Comparison of ENCODE assay signal across 21 mouse cellular contexts in the genomic region with DNA sequence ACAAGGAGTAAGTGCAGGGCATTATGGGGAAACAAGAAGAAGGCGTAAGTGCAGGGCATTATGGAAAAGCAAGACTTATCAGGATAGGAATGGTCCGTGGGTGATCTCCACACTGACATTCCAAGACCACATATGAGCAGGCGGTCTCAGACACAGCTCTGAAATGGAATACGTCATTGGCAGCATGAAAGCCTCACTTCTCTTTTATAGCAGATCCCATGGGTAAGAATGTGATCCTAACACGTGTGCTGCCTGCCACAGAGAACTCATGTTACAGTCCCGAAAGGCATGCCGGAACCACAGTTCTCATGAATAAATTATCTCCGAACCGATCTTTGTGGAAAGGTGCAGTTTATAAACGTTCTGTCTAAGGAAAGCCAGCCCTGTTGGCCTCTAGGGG.
DNase-seq lines count a peak whose midpoint lies in the region; ATAC-seq lines count a peak whose summit lies in the region.
"Had no signal": no experiment of that assay in that cellular context is flagged by ENCODE, and none has a peak within 500 bp of the region (broad histone marks: within the 10 kb centered on the region; RNA-seq: fewer than 3 reads in every experiment).

No protein-coding gene starts in this region.

- WGBS in limb, embryonic 12.5 days = 63% methylated on average over 10 of the region's 10 CpGs
- WGBS in limb, embryonic 10.5 days = 88% methylated on average over 10 of the region's 10 CpGs
- 63% methylated on average over 10 of the region's 10 CpGs for WGBS in neural tube, embryonic 13.5 days
- 67% methylated on average over 10 of the region's 10 CpGs for WGBS in neural tube, embryonic 15.5 days
- 59% methylated on average over 10 of the region's 10 CpGs for WGBS in limb, embryonic 15.5 days

- intact Hi-C loops in left cerebral cortex, postnatal 10 days (cut with DNase I) = no loop called here

- H3K4me1 ChIP-seq in limb, embryonic 12.5 days (replicated peaks) = peaks cover 9% of the 10 kb centered on the region; the same call in 1 of the 2 replicates
- 0 out of 2 replicates have a peak, but pooled peaks cover 5% of the 10 kb centered on the region for H3K4me1 ChIP-seq in limb, embryonic 10.5 days
- H3K4me1 ChIP-seq in neural tube, embryonic 13.5 days (replicated peaks) = 0 out of 2 replicates have a peak, but pooled peaks cover 4% of the 10 kb centered on the region
- H3K4me1 ChIP-seq in neural tube, embryonic 15.5 days = no peaks in the 10 kb centered on the region
- no peaks in the 10 kb centered on the region for H3K4me1 ChIP-seq in limb, embryonic 15.5 days
- H3K4me1 ChIP-seq: forebrain, embryonic 15.5 days; heart, embryonic 15.5 days had no signal

- H3K27ac ChIP-seq in limb, embryonic 12.5 days = no peak overlapping the region
- no peak overlapping the region for H3K27ac ChIP-seq in limb, embryonic 10.5 days
- no peak overlapping the region for H3K27ac ChIP-seq in neural tube, embryonic 13.5 days (replicated peaks)
- H3K27ac ChIP-seq in neural tube, embryonic 15.5 days (replicated peaks) = no peak overlapping the region
- no peak overlapping the region for H3K27ac ChIP-seq in limb, embryonic 15.5 days
- H3K27ac ChIP-seq: forebrain, embryonic 15.5 days; heart, adult 2 months; heart, embryonic 15.5 days; hindbrain, embryonic 14.5 days had no signal

- no peaks in the 10 kb centered on the region for H3K9me3 ChIP-seq in limb, embryonic 12.5 days
- no peaks in the 10 kb centered on the region for H3K9me3 ChIP-seq in limb, embryonic 10.5 days (replicated peaks)
- H3K9me3 ChIP-seq in neural tube, embryonic 13.5 days = no peaks in the 10 kb centered on the region
- H3K9me3 ChIP-seq in neural tube, embryonic 15.5 days (replicated peaks) = no peaks in the 10 kb centered on the region
- H3K9me3 ChIP-seq in limb, embryonic 15.5 days = no peaks in the 10 kb centered on the region
- H3K9me3 ChIP-seq: forebrain, embryonic 15.5 days; heart, embryonic 15.5 days had no signal

- H3K36me3 ChIP-seq in limb, embryonic 12.5 days = no peaks in the 10 kb centered on the region
- no peaks in the 10 kb centered on the region for H3K36me3 ChIP-seq in limb, embryonic 10.5 days
- no peaks in the 10 kb centered on the region for H3K36me3 ChIP-seq in neural tube, embryonic 13.5 days
- H3K36me3 ChIP-seq in neural tube, embryonic 15.5 days = no peaks in the 10 kb centered on the region
- H3K36me3 ChIP-seq in limb, embryonic 15.5 days = no peaks in the 10 kb centered on the region
- H3K36me3 ChIP-seq: forebrain, embryonic 15.5 days; heart, embryonic 15.5 days had no signal

- no peak overlapping the region for H3K4me3 ChIP-seq in limb, embryonic 12.5 days (replicated peaks)
- no peak overlapping the region for H3K4me3 ChIP-seq in limb, embryonic 10.5 days
- no peak overlapping the region for H3K4me3 ChIP-seq in neural tube, embryonic 13.5 days
- H3K4me3 ChIP-seq in neural tube, embryonic 15.5 days (replicated peaks) = no peak overlapping the region
- H3K4me3 ChIP-seq in limb, embryonic 15.5 days = no peak overlapping the region
- H3K4me3 ChIP-seq: forebrain, embryonic 15.5 days; heart, adult 2 months; heart, embryonic 15.5 days had no signal

- no peaks in the 10 kb centered on the region; the same call in 1 of the 2 replicates for H3K27me3 ChIP-seq in limb, embryonic 12.5 days
- H3K27me3 ChIP-seq in limb, embryonic 10.5 days (ENCODE audit: low read depth, poor library complexity, severe bottlenecking) = no peaks in the 10 kb centered on the region
- no peaks in the 10 kb centered on the region for H3K27me3 ChIP-seq in neural tube, embryonic 13.5 days
- H3K27me3 ChIP-seq in neural tube, embryonic 15.5 days (replicated peaks) = no peaks in the 10 kb centered on the region
- no peaks in the 10 kb centered on the region for H3K27me3 ChIP-seq in limb, embryonic 15.5 days
- H3K27me3 ChIP-seq: CH12.LX; forebrain, embryonic 15.5 days; Patski had no signal

- H3K4me2 ChIP-seq in limb, embryonic 12.5 days = no peak overlapping the region
- no peak overlapping the region for H3K4me2 ChIP-seq in neural tube, embryonic 13.5 days
- no peak overlapping the region for H3K4me2 ChIP-seq in neural tube, embryonic 15.5 days
- H3K4me2 ChIP-seq in limb, embryonic 15.5 days = 0 out of 2 replicates have a peak overlapping the region, but pooled peaks have one; percentile 8
- H3K4me2 ChIP-seq: forebrain, embryonic 15.5 days; heart, embryonic 11.5 days; heart, embryonic 15.5 days; hindbrain, embryonic 14.5 days had no signal

- no peak overlapping the region for H3K9ac ChIP-seq in limb, embryonic 12.5 days (replicated peaks)
- no peak overlapping the region for H3K9ac ChIP-seq in neural tube, embryonic 13.5 days
- H3K9ac ChIP-seq in neural tube, embryonic 15.5 days (replicated peaks) = no peak overlapping the region
- H3K9ac ChIP-seq in limb, embryonic 15.5 days = no peak overlapping the region
- H3K9ac ChIP-seq: forebrain, embryonic 15.5 days; heart, embryonic 15.5 days; hindbrain, embryonic 14.5 days had no signal

- DNase-seq in limb, embryonic 10.5 days (ENCODE audit: low spot score) = no peak
- no peak for DNase-seq in left cerebral cortex, postnatal 10 days (ENCODE audit: extremely low spot score in 1 of 2, low spot score in 2 of 2)
- DNase-seq in layer of hippocampus, adult 11-12 months (ENCODE audit: low spot score) = no peak
- DNase-seq: adrenal gland, postnatal 14 days; cerebellum, adult 11-12 months; cerebellum, adult 9-10 months; cerebellum, postnatal 25 days; gastrocnemius, postnatal 14 days; heart, adult 2 months; heart, postnatal 14 days had no signal

- 0 out of 2 replicates have a peak, but pooled peaks have one; percentile 31 for ATAC-seq in limb, embryonic 12.5 days (ENCODE audit: insufficient number of reproducible peaks, insufficient read depth, low FRiP score, low TSS enrichment, low read depth)
- ATAC-seq in neural tube, embryonic 13.5 days (ENCODE audit: low read depth) = peak; percentile 50; the same call in 1 of the 2 replicates
- no peak for ATAC-seq in neural tube, embryonic 15.5 days (ENCODE audit: low FRiP score)
- no peak for ATAC-seq in limb, embryonic 15.5 days (ENCODE audit: insufficient number of reproducible peaks, low FRiP score, low TSS enrichment, low read depth)
- ATAC-seq: activated CD4-positive, CD25-positive, alpha-beta regulatory T cell, adult 4 months; forebrain, embryonic 15.5 days; Patski had no signal

Comparison
In these comparisons a context has a peak if more than half of its experiments do, and no peak if none do; other contexts are left out.
1. ATAC-seq: peak in limb, embryonic 12.5 days (single experiment) and neural tube, embryonic 13.5 days (single experiment); none in neural tube, embryonic 15.5 days (single experiment) and limb, embryonic 15.5 days (single experiment).